Mouse (Mus musculus) midbrain, embryonic 14.5 days (tissue): ENCODE results near the gene Cers2. TPM values are rescaled to one million over a fixed set of nuclear protein-coding genes. Genes with fewer than 3 reads are reported as not detected.

ENCODE experiments used
- ATAC-seq: fragments of 200-750 bp; cut with Nextera tagmentation; 2 replicates; pipeline ENCODE4 v1.8.0; 2017; ENCODE audit warnings: moderate number of reproducible peaks, moderate library complexity; ENCODE audit not compliant: low FRiP score, low TSS enrichment
- DNase-seq: peaks from one replicate; pipeline ENCODE4 v3.0.0-alpha.2; 2015
- H3K27ac ChIP-seq: fragments of 300-500 bp; sonication (generic); replicated peaks from 2 replicates; pipeline ENCODE4 v1.5.1; 2014; ENCODE audit warnings: mild to moderate bottlenecking, low read depth, low read length, moderate library complexity
- H3K27me3 ChIP-seq: fragments of 300-500 bp; sonication (generic); 2 replicates; pipeline ENCODE4 v1.6.1; 2014; ENCODE audit warnings: low read length, control low read depth, mixed read lengths; ENCODE audit not compliant: control insufficient read depth, insufficient read depth
- H3K36me3 ChIP-seq: fragments of 300-500 bp; sonication (generic); 2 replicates; pipeline ENCODE4 v1.6.1; 2014; ENCODE audit warnings: low read length, control low read depth; ENCODE audit not compliant: control insufficient read depth, insufficient read depth
- H3K4me1 ChIP-seq: fragments of 300-500 bp; sonication (generic); 2 replicates; pipeline ENCODE4 v1.6.1; 2014; ENCODE audit warnings: mild to moderate bottlenecking, antibody characterized with exemption, low read length, control low read depth; ENCODE audit not compliant: control insufficient read depth, insufficient read depth
- H3K4me2 ChIP-seq: fragments of 300-500 bp; sonication (generic); 2 replicates; pipeline ENCODE4 v1.6.1; 2014; ENCODE audit warnings: mild to moderate bottlenecking, low read length, moderate library complexity
- H3K4me3 ChIP-seq: fragments of 300-500 bp; sonication (generic); replicated peaks from 2 replicates; pipeline ENCODE4 v1.5.1; 2014; ENCODE audit warnings: low read depth, low read length
- H3K9ac ChIP-seq: fragments of 300-500 bp; sonication (generic); replicated peaks from 2 replicates; pipeline ENCODE4 v1.6.1; 2014; ENCODE audit warnings: mild to moderate bottlenecking, low read length, moderate library complexity
- H3K9me3 ChIP-seq: fragments of 300-500 bp; sonication (generic); 2 replicates; pipeline ENCODE4 v1.6.1; 2016; ENCODE audit warnings: low read length, control low read depth, mixed read lengths; ENCODE audit not compliant: control insufficient read depth
- WGBS: fragments of 180-500 bp; shearing (Covaris S2); extraction: QIAGEN DNeasy Blood & Tissue Kit; methylation state at CpG from one replicate; pipeline ENCODE4 v1.1.7; 2014; 5-methylcytosine and 5-hydroxymethylcytosine counted together
- polyA plus RNA-seq: library from polyadenylated mRNA; unstranded; fragments of >200 nt; fragmentation: Nextera tagmentation; extraction: Ambion mirVana; gene quantifications from 2 replicates; pipeline ENCODE4 v1.2.1, GENCODE M21; 2014

Cers2 gene
- polyA plus RNA-seq, 1 experiment from 2014 or later, result 83.2 TPM

DNA sequence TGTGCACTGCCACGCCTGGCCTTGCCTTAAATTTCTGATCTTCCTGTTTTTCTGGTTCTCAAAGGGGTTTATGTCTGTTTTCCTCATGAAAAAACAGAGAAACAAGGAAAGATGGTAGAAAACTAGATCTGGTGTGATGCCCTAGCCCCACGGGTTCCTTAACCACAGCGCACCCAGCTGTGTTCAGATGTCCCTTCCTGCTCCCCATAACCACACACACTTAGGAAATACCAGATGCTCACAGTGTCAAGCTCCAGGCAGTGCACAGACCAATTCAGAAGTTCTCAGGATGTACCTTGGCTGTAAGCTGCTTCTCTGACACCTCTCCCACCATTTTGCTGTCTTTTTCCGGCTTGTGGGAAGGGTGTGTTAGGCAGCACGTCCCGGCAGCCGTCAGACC, 20.3 kb upstream of the Cers2 start:
- H3K9me3 ChIP-seq, result no peaks in the 10 kb centered on the region
- H3K4me2 ChIP-seq, result no peak overlapping the region
- no peaks in the 10 kb centered on the region for H3K27me3 ChIP-seq
- DNase-seq, result no peak
- H3K27ac ChIP-seq, result no peak overlapping the region
- H3K4me3 ChIP-seq, result no peak overlapping the region
- peaks cover 65% of the 10 kb centered on the region for H3K36me3 ChIP-seq
- WGBS, result 87% methylated on average over 7 of the region's 7 CpGs
- no peak for ATAC-seq
- no peak overlapping the region for H3K9ac ChIP-seq
- H3K4me1 ChIP-seq, result no peaks in the 10 kb centered on the region

- no peak for DNase-seq
- 91% methylated on average over 5 of the region's 5 CpGs for WGBS
- ATAC-seq, result no peak
- H3K9me3 ChIP-seq, result no peaks in the 10 kb centered on the region
- H3K4me3 ChIP-seq, result no peak overlapping the region
- no peaks in the 10 kb centered on the region for H3K27me3 ChIP-seq
- H3K27ac ChIP-seq, result no peak overlapping the region
- H3K4me2 ChIP-seq, result no peak overlapping the region
- H3K36me3 ChIP-seq, result peaks cover 61% of the 10 kb centered on the region
- H3K4me1 ChIP-seq, result no peaks in the 10 kb centered on the region
- no peak overlapping the region for H3K9ac ChIP-seq
Measured at GRCm38 (mm10) chr3:95294718-95295117, 19.9 kb upstream of the Cers2 start.

GRCm38 (mm10) chr3:95295321-95296102, 19.1 kb upstream of the Cers2 start:
- Histone ChIP-seq H3K27me3 (no peaks in the 10 kb centered on the region), H3K4me2 (no peak overlapping the region), H3K4me3 (no peak overlapping the region), H3K9me3 (no peaks in the 10 kb centered on the region), H3K27ac (no peak overlapping the region), H3K4me1 (no peaks in the 10 kb centered on the region), H3K9ac (no peak overlapping the region), H3K36me3 (peaks cover 53% of the 10 kb centered on the region)
- 87% methylated on average over 11 of the region's 11 CpGs for WGBS
- ATAC-seq (no peak), DNase-seq (no peak)

GRCm38 (mm10) chr3:95296103-95296469, 18.5 kb upstream of the Cers2 start:
- Histone ChIP-seq H3K4me2 (no peak overlapping the region), H3K9me3 (no peaks in the 10 kb centered on the region), H3K4me1 (no peaks in the 10 kb centered on the region), H3K27me3 (no peaks in the 10 kb centered on the region), H3K36me3 (peaks cover 47% of the 10 kb centered on the region), H3K4me3 (no peak overlapping the region), H3K27ac (no peak overlapping the region), H3K9ac (no peak overlapping the region)
- DNase-seq (peak; percentile 70), ATAC-seq (no peak)
- 13% methylated on average over 5 of the region's 5 CpGs for WGBS

DNA sequence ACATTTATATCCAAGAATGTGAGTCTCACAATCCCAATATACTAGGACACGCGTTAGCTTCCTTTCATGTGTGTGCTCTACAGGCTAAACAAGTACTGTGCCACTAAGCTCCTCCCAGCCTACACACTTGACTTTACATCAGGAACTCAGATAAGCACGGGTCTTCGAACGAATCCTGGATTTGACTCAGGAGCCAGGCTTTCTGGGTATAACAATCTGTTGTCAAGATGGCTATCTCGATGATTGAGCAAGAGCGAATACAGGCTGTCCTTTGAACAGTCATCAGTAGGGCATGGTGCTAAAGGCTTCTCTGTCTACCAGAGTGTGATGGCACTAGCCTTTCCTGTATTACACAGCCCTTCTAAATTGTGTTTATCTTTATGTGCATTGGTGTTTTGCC, 16.6 kb upstream of the Cers2 start:
- Histone ChIP-seq H3K36me3 (peaks cover 30% of the 10 kb centered on the region), H3K9ac (no peak overlapping the region), H3K4me1 (no peaks in the 10 kb centered on the region), H3K4me3 (no peak overlapping the region), H3K27me3 (no peaks in the 10 kb centered on the region), H3K27ac (no peak overlapping the region), H3K4me2 (no peak overlapping the region), H3K9me3 (no peaks in the 10 kb centered on the region)
- no peak for ATAC-seq
- no peak for DNase-seq
- WGBS, result 92% methylated on average over 7 of the region's 7 CpGs

DNA sequence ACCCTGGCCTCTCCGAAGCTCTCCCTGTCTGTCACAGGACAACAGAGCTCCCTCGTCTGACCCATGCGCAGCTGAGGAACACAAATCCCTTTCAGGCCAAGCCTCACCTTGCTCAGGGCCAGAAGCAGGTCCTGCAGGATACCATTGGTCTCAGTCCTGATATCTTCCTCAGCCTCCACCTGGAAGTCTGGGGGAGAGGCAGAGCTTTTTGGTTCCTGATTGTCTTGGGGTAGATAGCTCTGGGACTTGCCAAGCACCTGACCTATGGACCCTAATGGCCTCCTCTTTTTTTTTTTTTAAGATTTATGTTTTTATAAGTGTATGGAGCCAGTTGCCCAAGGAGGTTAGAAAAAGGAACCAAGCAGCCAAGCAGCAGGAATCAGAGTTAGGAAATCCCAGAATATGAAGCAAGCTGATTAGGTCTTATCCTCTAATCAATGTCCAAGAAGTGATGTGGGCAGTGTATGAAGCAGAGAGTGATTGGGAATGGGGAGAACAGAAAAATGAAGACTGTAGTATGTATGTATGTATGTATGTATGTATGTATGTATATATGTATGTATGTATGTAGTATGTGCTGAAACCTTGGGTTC, 13.3 kb upstream of the Cers2 start:
- Histone ChIP-seq H3K4me1 (no peaks in the 10 kb centered on the region), H3K4me3 (no peak overlapping the region), H3K9me3 (no peaks in the 10 kb centered on the region), H3K27me3 (no peaks in the 10 kb centered on the region), H3K36me3 (peaks cover 3% of the 10 kb centered on the region; the same call in 1 of the 2 replicates), H3K27ac (no peak overlapping the region), H3K4me2 (no peak overlapping the region), H3K9ac (no peak overlapping the region)
- DNase-seq, result no peak
- ATAC-seq, result no peak
- WGBS, result 79% methylated on average over 3 of the region's 3 CpGs

DNA sequence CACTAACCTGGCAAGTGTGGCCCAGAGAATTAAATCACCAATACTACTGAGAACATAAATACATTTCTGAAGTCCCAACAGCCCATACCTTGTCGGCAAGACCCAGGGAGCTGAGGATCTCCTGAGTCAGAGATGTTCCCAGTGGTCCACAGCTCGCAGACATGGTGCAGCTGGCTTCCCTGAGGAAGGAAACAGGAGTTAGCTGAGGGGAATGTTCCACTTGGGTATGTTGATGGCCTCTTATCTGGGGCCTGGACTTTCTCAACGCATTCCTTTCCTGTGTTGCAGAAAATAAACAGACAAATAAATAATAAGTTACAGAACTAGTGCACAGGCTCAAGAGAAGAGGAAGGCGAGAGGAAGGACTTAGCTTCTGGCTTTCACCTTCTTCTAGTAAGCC, 8.3 kb upstream of the Cers2 start:
- Histone ChIP-seq H3K9me3 (no peaks in the 10 kb centered on the region), H3K9ac (no peak overlapping the region), H3K27ac (no peak overlapping the region), H3K4me3 (no peak overlapping the region), H3K4me1 (no peaks in the 10 kb centered on the region), H3K27me3 (no peaks in the 10 kb centered on the region), H3K4me2 (no peak overlapping the region), H3K36me3 (no peaks in the 10 kb centered on the region)
- whole genome bisulfite sequencing, result 88% methylated on average over 4 of the region's 4 CpGs
- DNase-seq, result no peak
- no peak for ATAC-seq

DNA sequence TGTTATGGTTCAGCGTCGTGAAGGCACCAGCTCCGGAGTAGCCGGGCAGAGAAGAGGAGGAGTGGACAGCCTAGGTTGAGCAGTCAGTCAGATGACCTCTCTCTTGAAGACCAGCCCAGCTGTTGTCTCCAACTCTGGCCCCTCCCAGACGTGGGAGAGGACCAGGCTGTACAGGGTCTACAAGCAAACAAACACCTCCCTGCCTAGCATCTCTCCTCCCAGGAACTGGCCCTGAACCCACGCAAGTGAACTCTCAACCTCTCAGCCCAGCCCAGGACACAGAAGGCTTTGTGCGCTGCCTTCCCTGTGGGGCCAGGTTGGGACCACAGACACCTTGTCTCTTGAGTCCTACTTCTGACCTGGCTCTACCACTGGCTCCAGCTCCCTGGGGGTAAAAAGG, 7.5 kb upstream of the Cers2 start, which contains the start of gene Anxa9:
Anxa9 (minus strand) TSS at position 77 of the 400 bp plus-strand sequence.
- WGBS, result 68% methylated on average over 7 of the region's 7 CpGs
- H3K4me3 ChIP-seq, result no peak within 1 kb of the TSS
- H3K27me3 ChIP-seq, result no peaks in the 10 kb centered on the region
- H3K9me3 ChIP-seq, result no peaks in the 10 kb centered on the region
- DNase-seq (no peak), ATAC-seq (no peak)
- H3K4me1 ChIP-seq, result no peaks in the 10 kb centered on the region
- no peak within 1 kb of the TSS for H3K4me2 ChIP-seq
- no peak within 1 kb of the TSS for H3K27ac ChIP-seq
- no peak within 1 kb of the TSS for H3K9ac ChIP-seq
- no peaks in the 10 kb centered on the region for H3K36me3 ChIP-seq

DNA sequence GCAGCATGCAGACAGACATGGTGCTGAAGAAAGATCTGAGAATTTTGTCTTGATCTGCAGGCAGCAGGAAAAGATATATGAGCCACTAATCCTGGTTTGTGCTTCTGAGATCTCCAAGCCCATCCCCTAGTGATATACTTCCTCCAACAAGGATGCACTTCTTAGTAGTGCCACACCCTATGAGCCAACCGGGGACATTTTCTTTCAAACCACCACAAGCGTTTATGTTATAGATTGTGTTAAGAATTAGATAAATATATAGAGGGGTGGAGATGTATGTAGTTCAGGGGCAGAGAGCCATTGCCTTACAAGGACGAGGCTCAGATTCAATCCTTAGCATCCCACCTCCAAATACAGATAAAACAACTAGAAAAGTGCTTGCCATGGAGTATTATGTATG, 4.1 kb upstream of the Cers2 start:
- Histone ChIP-seq H3K27ac (no peak overlapping the region), H3K4me1 (no peaks in the 10 kb centered on the region), H3K27me3 (no peaks in the 10 kb centered on the region), H3K9me3 (no peaks in the 10 kb centered on the region), H3K9ac (no peak overlapping the region), H3K4me2 (no peak overlapping the region), H3K4me3 (no peak overlapping the region), H3K36me3 (no peaks in the 10 kb centered on the region)
- WGBS, result 77% methylated on average over 3 of the region's 3 CpGs
- no peak for DNase-seq
- ATAC-seq, result no peak
